Mouse (Mus musculus): ENCODE measurements at regions not wholly inside any gene's neighbourhood (a gene's known extent, or its start where the extent isn't known, plus 50 kb on each side); places are given as distances from the start of the nearest gene placed in this dataset.

- no peak for DNase-seq
Measured at GRCm38 (mm10) chr16:10098511-10098910, 71.5 kb upstream of the Rpl39l start.

- peak; percentile 37 for DNase-seq
Measured at GRCm38 (mm10) chr16:10088461-10089353, 81.3 kb upstream of the Rpl39l start.

GRCm38 (mm10) chr16:10086341-10086740 is 83.7 kb upstream of the Rpl39l start:
- no peak for DNase-seq

- no peak for DNase-seq
Measured at GRCm38 (mm10) chr16:10085429-10085828, 84.6 kb upstream of the Rpl39l start.

- DNase-seq = no peak
Measured at GRCm38 (mm10) chr16:10081751-10082150, 86.4 kb upstream of the Grin2a start.

- DNase-seq = no peak
Measured at GRCm38 (mm10) chr16:10080121-10080679, 84.8 kb upstream of the Grin2a start.

GRCm38 (mm10) chr16:10073158-10073557 is 77.8 kb upstream of the Grin2a start:
- DNase-seq = peak; percentile 76

- no peak for DNase-seq
Measured at GRCm38 (mm10) chr16:10063491-10063890, 68.1 kb upstream of the Grin2a start.

- no peak for DNase-seq
Measured at GRCm38 (mm10) chr16:10058094-10058493, 62.7 kb upstream of the Grin2a start.

Measured in cerebellum, adult 9-10 months (tissue).